Mouse (Mus musculus): ENCODE data around the gene Gm43638.
"Not testable (repeated sequence)": the region's sequence is repeated elsewhere in the genome, so short reads cannot be mapped to it uniquely, and the experiment has no call there.

The Gm43638 gene

GRCm38 (mm10) chr5:87486706-87487105 lies at the start of gene Gm43638:
Gene Gm43638, minus strand, starts transcription at chr5:87486806.
- DNase-seq (ENCODE audit: low spot score in 2 of 2) = not testable (repeated sequence)

GRCm38 (mm10) chr5:87535994-87536644 lies 49.5 kb upstream of the Gm43638 start:
- no peak for DNase-seq (ENCODE audit: low spot score in 2 of 2)

GRCm38 (mm10) chr5:87532288-87532687 lies 45.7 kb upstream of the Gm43638 start:
- no peak for DNase-seq (ENCODE audit: low spot score in 2 of 2)

- not testable (repeated sequence) for DNase-seq (ENCODE audit: low spot score in 2 of 2)
Measured at GRCm38 (mm10) chr5:87523561-87523960, 37.0 kb upstream of the Gm43638 start.

- DNase-seq (ENCODE audit: low spot score in 2 of 2) = no peak
Measured at GRCm38 (mm10) chr5:87505776-87506458, 19.3 kb upstream of the Gm43638 start.

- no peak for DNase-seq (ENCODE audit: low spot score in 2 of 2)
Measured at GRCm38 (mm10) chr5:87502687-87503086, 16.1 kb upstream of the Gm43638 start.

GRCm38 (mm10) chr5:87499341-87499740 lies 12.7 kb upstream of the Gm43638 start:
- DNase-seq (ENCODE audit: low spot score in 2 of 2) = no peak

- no peak for DNase-seq (ENCODE audit: low spot score in 2 of 2)
Measured at GRCm38 (mm10) chr5:87498936-87499335, 12.3 kb upstream of the Gm43638 start.

- no peak for DNase-seq (ENCODE audit: low spot score in 2 of 2)
Measured at GRCm38 (mm10) chr5:87490771-87491170, 4.2 kb upstream of the Gm43638 start, which contains the start of gene Ugt2a1. Gene Ugt2a1, minus strand, starts transcription at chr5:87490871.

GRCm38 (mm10) chr5:87482160-87482559 lies 4.4 kb downstream of the Gm43638 start, which contains the start of gene Ugt2a2:
Gene Ugt2a2, minus strand, starts transcription at chr5:87482260.
- DNase-seq (ENCODE audit: low spot score in 2 of 2) = no peak

- no peak for DNase-seq (ENCODE audit: low spot score in 2 of 2)
Measured at GRCm38 (mm10) chr5:87458810-87459209, 27.8 kb downstream of the Gm43638 start.

- no peak for DNase-seq (ENCODE audit: low spot score in 2 of 2)
Measured at GRCm38 (mm10) chr5:87457701-87458100, 28.9 kb downstream of the Gm43638 start.

- DNase-seq (ENCODE audit: low spot score in 2 of 2) = no peak
Measured at GRCm38 (mm10) chr5:87456216-87456850, 30.3 kb downstream of the Gm43638 start.

- no peak for DNase-seq (ENCODE audit: low spot score in 2 of 2)
Measured at GRCm38 (mm10) chr5:87455519-87455918, 31.1 kb downstream of the Gm43638 start.

GRCm38 (mm10) chr5:87452514-87452913 lies 34.1 kb downstream of the Gm43638 start:
- DNase-seq (ENCODE audit: low spot score in 2 of 2) = not testable (repeated sequence)

- DNase-seq (ENCODE audit: low spot score in 2 of 2) = no peak
Measured at GRCm38 (mm10) chr5:87436264-87436663, 50.3 kb downstream of the Gm43638 start.

GRCm38 (mm10) chr5:87425676-87426075 lies 60.9 kb downstream of the Gm43638 start:
- DNase-seq (ENCODE audit: low spot score in 2 of 2) = no peak

- not testable (repeated sequence) for DNase-seq (ENCODE audit: low spot score in 2 of 2)
Measured at GRCm38 (mm10) chr5:87424041-87424440, 62.6 kb downstream of the Gm43638 start, which contains the start of gene Ugt2b38. Gene Ugt2b38, minus strand, starts transcription at chr5:87424203.

Measured in spleen, postnatal 36 days (tissue).